Mouse (Mus musculus) ES-E14 (cell line): ENCODE data around the gene L3mbtl1.

Experiments used
- CHD2 ChIP-seq: IDR thresholded peaks from 2 replicates; pipeline ENCODE4 v1.6.1; 2014; ENCODE audit warnings: mild to moderate bottlenecking, low read depth, low read length, inconsistent platforms
- HCFC1 ChIP-seq: IDR thresholded peaks from 2 replicates; pipeline ENCODE4 v1.6.1; 2012; ENCODE audit warnings: low read length, inconsistent platforms, borderline replicate concordance; ENCODE audit not compliant: insufficient read depth
- MAFK ChIP-seq: IDR thresholded peaks from 2 replicates; pipeline ENCODE4 v1.6.1; 2014; ENCODE audit warnings: mild to moderate bottlenecking, low read depth, low read length, inconsistent platforms; ENCODE audit not compliant: insufficient read depth
- ZNF384 ChIP-seq: IDR thresholded peaks from 2 replicates; pipeline ENCODE4 v1.6.1; 2012; ENCODE audit warnings: low read depth, low read length, inconsistent platforms

DNA sequence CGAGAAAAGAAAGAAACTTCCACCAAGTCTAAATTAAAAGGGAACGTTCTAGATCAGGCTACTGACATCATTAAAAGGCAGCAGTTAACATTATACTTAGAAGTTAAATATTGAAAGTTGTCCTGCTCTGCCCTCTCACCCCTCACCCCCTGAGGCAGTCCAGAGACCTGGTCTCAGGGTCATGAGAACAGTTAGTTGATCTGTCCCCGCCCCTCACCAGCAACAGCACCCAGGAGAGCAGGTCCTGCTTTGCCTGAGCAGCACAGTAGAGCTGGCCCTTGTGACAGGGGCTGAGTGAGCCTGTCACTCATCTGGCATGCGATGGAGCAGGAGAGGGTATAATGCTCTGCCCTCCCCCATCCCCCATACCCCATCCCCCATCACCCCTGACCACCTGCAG is 37.4 kb upstream of the L3mbtl1 start:
- no peak for TF ChIP-seq CHD2
- TF ChIP-seq ZNF384: no peak
- no peak for TF ChIP-seq HCFC1
- no peak for TF ChIP-seq MAFK
